Comparison of ENCODE assay signal across 18 mouse cellular contexts in the genomic region with DNA sequence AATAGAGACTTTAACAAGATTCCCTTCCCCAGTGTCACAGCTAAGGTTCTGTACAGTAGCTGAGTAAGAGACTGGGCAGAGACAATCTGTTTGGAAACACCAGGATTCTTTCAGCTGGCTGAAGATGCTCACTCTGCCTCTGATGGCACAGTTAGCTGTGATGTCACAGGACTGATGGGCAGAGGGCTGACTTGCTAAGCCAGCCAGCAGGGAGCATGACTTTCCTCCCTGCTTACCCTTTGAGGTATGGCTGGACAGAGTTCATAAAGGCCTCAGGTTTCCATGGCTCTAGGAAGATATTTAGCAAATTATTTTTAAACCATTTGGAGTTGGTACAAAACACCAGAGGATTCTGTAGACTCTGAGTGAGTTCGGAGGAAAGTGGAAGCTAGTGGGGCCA.
DNase-seq lines count a peak whose midpoint lies in the region; ATAC-seq and TF ChIP-seq lines count a peak whose summit lies in the region.
"Had no signal": no experiment of that assay in that cellular context is flagged by ENCODE, and none has a peak within 500 bp of the region (broad histone marks: within the 10 kb centered on the region; RNA-seq: fewer than 3 reads in every experiment).

No protein-coding gene starts in this region.

- dilution Hi-C loops in CH12.LX (cut with MboI; ENCODE audit: extremely low pct_ligation_motif_present, extremely low pct_unique_long_range_greater_than_20kb, low sequenced_read_pairs), result no loop called here

- no peak for ATAC-seq in hindbrain, embryonic 11.5 days (ENCODE audit: low FRiP score)
- ATAC-seq in hindbrain, embryonic 14.5 days (ENCODE audit: low FRiP score), result no peak
- no peak for ATAC-seq in limb, embryonic 14.5 days (ENCODE audit: low FRiP score, low read depth)
- no peak for ATAC-seq in liver, postnatal 0 days
- ATAC-seq: lung, postnatal 0 days had no signal

- H3K4me2 ChIP-seq in hindbrain, embryonic 11.5 days (replicated peaks; ENCODE audit: low read depth, low read length), result no peak overlapping the region
- H3K4me2 ChIP-seq in CH12.LX (ENCODE audit: insufficient read depth, low read depth, poor library complexity, severe bottlenecking), result no peak overlapping the region
- H3K4me2 ChIP-seq in hindbrain, embryonic 14.5 days (replicated peaks), result no peak overlapping the region
- H3K4me2 ChIP-seq in limb, embryonic 14.5 days (replicated peaks; ENCODE audit: low read depth, low read length, severe bottlenecking), result no peak overlapping the region
- no peak overlapping the region for H3K4me2 ChIP-seq in liver, postnatal 0 days (ENCODE audit: low read depth, low read length)
- H3K4me2 ChIP-seq: heart, embryonic 13.5 days; liver, embryonic 15.5 days; neural tube, embryonic 12.5 days had no signal

- H3K36me3 ChIP-seq in hindbrain, embryonic 10.5 days, result no peaks in the 10 kb centered on the region
- no peaks in the 10 kb centered on the region for H3K36me3 ChIP-seq in hindbrain, embryonic 11.5 days (ENCODE audit: control insufficient read depth, insufficient read depth, low read length)
- no peaks in the 10 kb centered on the region for H3K36me3 ChIP-seq in CH12.LX (replicated peaks in 1 of 2; ENCODE audit: control insufficient read depth in 1 of 2, insufficient read depth in 1 of 2, low read length in 1 of 2)
- no peaks in the 10 kb centered on the region for H3K36me3 ChIP-seq in hindbrain, embryonic 14.5 days (replicated peaks; ENCODE audit: control insufficient read depth, insufficient read depth)
- H3K36me3 ChIP-seq in limb, embryonic 14.5 days (ENCODE audit: control insufficient read depth, insufficient read depth, low read length), result no peaks in the 10 kb centered on the region
- no peaks in the 10 kb centered on the region for H3K36me3 ChIP-seq in liver, postnatal 0 days (replicated peaks; ENCODE audit: insufficient read depth, low read length)
- H3K36me3 ChIP-seq: forebrain, embryonic 10.5 days; heart, embryonic 13.5 days; liver, embryonic 15.5 days; neural tube, embryonic 12.5 days had no signal

- H3K79me2 ChIP-seq in CH12.LX (replicated peaks; ENCODE audit: control insufficient read depth, extremely low read depth, insufficient read depth, poor library complexity, severe bottlenecking), result no peaks in the 10 kb centered on the region

- H3K4me1 ChIP-seq in hindbrain, embryonic 10.5 days (replicated peaks), result peaks cover 39% of the 10 kb centered on the region
- H3K4me1 ChIP-seq in hindbrain, embryonic 11.5 days (replicated peaks; ENCODE audit: control insufficient read depth, insufficient read depth, low read length), result peaks cover 5% of the 10 kb centered on the region
- peaks cover 50 to 97% of the 10 kb centered on the region in 2 experiments for H3K4me1 ChIP-seq in CH12.LX (ENCODE audit: control insufficient read depth in 1 of 2, insufficient read depth in 2 of 2)
- peaks cover 7% of the 10 kb centered on the region; the same call in 1 of the 2 replicates for H3K4me1 ChIP-seq in hindbrain, embryonic 14.5 days (replicated peaks; ENCODE audit: control insufficient read depth, insufficient read depth, low read length)
- peaks cover 58% of the 10 kb centered on the region for H3K4me1 ChIP-seq in limb, embryonic 14.5 days (ENCODE audit: control insufficient read depth, insufficient read depth, low read length)
- no peaks in the 10 kb centered on the region for H3K4me1 ChIP-seq in liver, postnatal 0 days (ENCODE audit: insufficient read depth)
- H3K4me1 ChIP-seq: liver, embryonic 15.5 days had no signal

- no peak for TF ChIP-seq POLR2A in CH12.LX (IDR thresholded peaks at IDR 0.05; ENCODE audit: low read depth, low read length)
- TF ChIP-seq POLR2A in limb, embryonic 14.5 days (IDR thresholded peaks at IDR 0.05; ENCODE audit: borderline replicate concordance, extremely low read depth, insufficient read depth, insufficient read length), result no peak

- TF ChIP-seq RAD21 in CH12.LX (IDR thresholded peaks at IDR 0.05; ENCODE audit: low read depth, low read length), result no peak

- H3K27me3 ChIP-seq in hindbrain, embryonic 10.5 days (ENCODE audit: insufficient read depth, poor library complexity, severe bottlenecking), result no peaks in the 10 kb centered on the region
- no peaks in the 10 kb centered on the region for H3K27me3 ChIP-seq in hindbrain, embryonic 11.5 days (ENCODE audit: control insufficient read depth, insufficient read depth, low read length)
- H3K27me3 ChIP-seq in CH12.LX (replicated peaks), result no peaks in the 10 kb centered on the region
- H3K27me3 ChIP-seq in hindbrain, embryonic 14.5 days (ENCODE audit: control insufficient read depth, insufficient read depth, low read length), result no peaks in the 10 kb centered on the region
- no peaks in the 10 kb centered on the region for H3K27me3 ChIP-seq in limb, embryonic 14.5 days (ENCODE audit: control insufficient read depth, insufficient read depth, low read length)
- H3K27me3 ChIP-seq in liver, postnatal 0 days (ENCODE audit: insufficient read depth, low read length), result no peaks in the 10 kb centered on the region
- H3K27me3 ChIP-seq: liver, embryonic 15.5 days; neural tube, embryonic 12.5 days had no signal

- no peak overlapping the region for H3K4me3 ChIP-seq in hindbrain, embryonic 10.5 days
- H3K4me3 ChIP-seq in hindbrain, embryonic 11.5 days (ENCODE audit: low read depth, low read length), result no peak overlapping the region
- no peak overlapping the region for H3K4me3 ChIP-seq in CH12.LX (replicated peaks in 1 of 3; ENCODE audit: low read depth in 2 of 3, low read length in 2 of 3, poor library complexity in 1 of 3)
- H3K4me3 ChIP-seq in hindbrain, embryonic 14.5 days (replicated peaks; ENCODE audit: low read length), result no peak overlapping the region
- H3K4me3 ChIP-seq in limb, embryonic 14.5 days (replicated peaks; ENCODE audit: low read length), result no peak overlapping the region
- no peak overlapping the region for H3K4me3 ChIP-seq in liver, postnatal 0 days (ENCODE audit: low read depth, low read length)
- H3K4me3 ChIP-seq: forebrain, embryonic 10.5 days; heart, embryonic 13.5 days; liver, embryonic 15.5 days; neural tube, embryonic 12.5 days had no signal

- H3K9ac ChIP-seq in hindbrain, embryonic 11.5 days (ENCODE audit: low read depth, low read length), result no peak overlapping the region
- H3K9ac ChIP-seq in CH12.LX (ENCODE audit: insufficient read depth, low read depth), result no peak overlapping the region
- H3K9ac ChIP-seq in hindbrain, embryonic 14.5 days, result no peak overlapping the region
- H3K9ac ChIP-seq in limb, embryonic 14.5 days (ENCODE audit: low read depth, low read length, severe bottlenecking), result no peak overlapping the region
- H3K9ac ChIP-seq in liver, postnatal 0 days (replicated peaks), result no peak overlapping the region
- H3K9ac ChIP-seq: heart, embryonic 13.5 days; liver, embryonic 15.5 days; neural tube, embryonic 12.5 days had no signal

- WGBS in hindbrain, embryonic 10.5 days, result 81% methylated on average over 1 of the region's 1 CpGs
- WGBS in hindbrain, embryonic 11.5 days, result 80% methylated on average over 1 of the region's 1 CpGs
- 63% methylated on average over 1 of the region's 1 CpGs for WGBS in hindbrain, embryonic 14.5 days
- WGBS in limb, embryonic 14.5 days, result 68% methylated on average over 1 of the region's 1 CpGs
- 78% methylated on average over 1 of the region's 1 CpGs for WGBS in liver, postnatal 0 days (ENCODE audit: insufficient replicate concordance)

- H3K9me3 ChIP-seq in hindbrain, embryonic 10.5 days, result no peaks in the 10 kb centered on the region
- no peaks in the 10 kb centered on the region for H3K9me3 ChIP-seq in hindbrain, embryonic 11.5 days (ENCODE audit: control insufficient read depth, low read length)
- H3K9me3 ChIP-seq in CH12.LX (replicated peaks; ENCODE audit: low read length), result no peaks in the 10 kb centered on the region
- H3K9me3 ChIP-seq in hindbrain, embryonic 14.5 days (ENCODE audit: control insufficient read depth, low read length), result no peaks in the 10 kb centered on the region
- H3K9me3 ChIP-seq in limb, embryonic 14.5 days (ENCODE audit: control insufficient read depth, low read length), result no peaks in the 10 kb centered on the region
- no peaks in the 10 kb centered on the region for H3K9me3 ChIP-seq in liver, postnatal 0 days (ENCODE audit: low read length)
- H3K9me3 ChIP-seq: forebrain, embryonic 10.5 days; heart, embryonic 13.5 days; liver, embryonic 15.5 days; neural tube, embryonic 12.5 days had no signal

- DNase-seq in hindbrain, embryonic 10.5 days (ENCODE audit: low spot score), result no peak
- DNase-seq in hindbrain, embryonic 11.5 days (ENCODE audit: low spot score), result no peak
- no peak for DNase-seq in CH12.LX (ENCODE audit: extremely low read depth)
- DNase-seq in hindbrain, embryonic 14.5 days (ENCODE audit: low spot score), result no peak
- DNase-seq in limb, embryonic 14.5 days (ENCODE audit: low spot score), result no peak
- DNase-seq in left cerebral cortex, postnatal 25 days (ENCODE audit: low spot score in 2 of 2), result no peak
- DNase-seq in liver, postnatal 0 days, result no peak
- DNase-seq: adrenal gland, adult 2 months; cerebellum, postnatal 36 days; heart, adult 11 months; kidney, adult 8-10 months; kidney, postnatal 14 days; thymus, postnatal 36 days had no signal

- H3K27ac ChIP-seq in hindbrain, embryonic 10.5 days, result 0 out of 2 replicates have a peak overlapping the region, but pooled peaks have one; percentile 29
- no peak overlapping the region for H3K27ac ChIP-seq in hindbrain, embryonic 11.5 days (ENCODE audit: low read depth, low read length)
- H3K27ac ChIP-seq in CH12.LX (ENCODE audit: insufficient read depth, low read depth), result peak overlapping the region; percentile 30; the same call in 1 of the 2 replicates
- peak overlapping the region; percentile 72; the same call in 1 of the 2 replicates for H3K27ac ChIP-seq in hindbrain, embryonic 14.5 days
- 0 out of 2 replicates have a peak overlapping the region, but pooled peaks have one; percentile 53 for H3K27ac ChIP-seq in limb, embryonic 14.5 days (replicated peaks; ENCODE audit: low read depth, low read length)
- H3K27ac ChIP-seq in liver, postnatal 0 days (ENCODE audit: low read depth), result no peak overlapping the region
- H3K27ac ChIP-seq: heart, embryonic 13.5 days; liver, embryonic 15.5 days; neural tube, embryonic 12.5 days had no signal

- no peak for TF ChIP-seq CTCF in CH12.LX (conservative IDR thresholded peaks at IDR 0.05 in 1 of 2, IDR thresholded peaks at IDR 0.05 in 1 of 2; ENCODE audit: low read depth in 2 of 2, low read length in 2 of 2)
- no peak for TF ChIP-seq CTCF in liver, postnatal 0 days (IDR thresholded peaks at IDR 0.05; ENCODE audit: low read depth)

- TF ChIP-seq EP300 in CH12.LX (IDR thresholded peaks at IDR 0.05; ENCODE audit: low read length), result no peak
- no peak for TF ChIP-seq EP300 in liver, postnatal 0 days (IDR thresholded peaks at IDR 0.05; ENCODE audit: low read depth)

- intact Hi-C loops in left cerebral cortex, postnatal 25 days (cut with DNase I), result no loop called here

- in situ Hi-C loops in CH12.LX (cut with MboI; ENCODE audit: low pct_ligation_motif_present, low pct_unique_long_range_greater_than_20kb, low sequenced_read_pairs), result no loop called here

TF ChIP-seq in CH12.LX, 34 proteins besides CTCF, POLR2A, EP300 and RAD21:
- TF ChIP-seq MAX (IDR thresholded peaks at IDR 0.05; ENCODE audit: low read length) (no peak), BHLHE40 (IDR thresholded peaks at IDR 0.05; ENCODE audit: low read depth, low read length) (peak; percentile 10; the same call in 1 of the 2 replicates)

Comparison
In these comparisons a context has a peak if more than half of its experiments do, and no peak if none do; other contexts are left out.
1. H3K27ac ChIP-seq: peak in hindbrain, embryonic 10.5 days (single experiment), CH12.LX (single experiment), hindbrain, embryonic 14.5 days (single experiment) and limb, embryonic 14.5 days (single experiment); none in hindbrain, embryonic 11.5 days (single experiment) and liver, postnatal 0 days (single experiment).